Mouse (Mus musculus) lung, embryonic 14.5 days (tissue): ENCODE data around the gene Akap2. TPM values are rescaled to one million over a fixed set of nuclear protein-coding genes. Genes with fewer than 3 reads are reported as not detected.
A peak's percentile ranks its signal among the peaks of the same experiment; 100 is the strongest.

Experiments used
- ATAC-seq: fragments of 200-750 bp; cut with Nextera tagmentation; 2 replicates; pipeline ENCODE4 v1.8.0; 2017; ENCODE audit warnings: mild to moderate bottlenecking, moderate TSS enrichment, moderate library complexity; ENCODE audit not compliant: insufficient read depth
- DNase-seq: peaks from one replicate; pipeline ENCODE4 v3.0.0-alpha.2; 2015
- H3K27ac ChIP-seq: fragments of 300-500 bp; sonication (generic); 2 replicates; pipeline ENCODE4 v1.5.1; 2014; ENCODE audit warnings: low read depth, mild to moderate bottlenecking, moderate library complexity
- H3K27me3 ChIP-seq: fragments of 300-500 bp; sonication (generic); 2 replicates; pipeline ENCODE4 v1.6.1; 2014; ENCODE audit warnings: low read length, control low read depth; ENCODE audit not compliant: insufficient read depth
- H3K36me3 ChIP-seq: fragments of 300-500 bp; sonication (generic); 2 replicates; pipeline ENCODE4 v1.6.1; 2014; ENCODE audit warnings: control low read depth; ENCODE audit not compliant: insufficient read depth
- H3K4me1 ChIP-seq: fragments of 300-500 bp; sonication (generic); 2 replicates; pipeline ENCODE4 v1.6.1; 2014; ENCODE audit warnings: antibody characterized with exemption, control low read depth; ENCODE audit not compliant: insufficient read depth
- H3K4me2 ChIP-seq: fragments of 300-500 bp; sonication (generic); 2 replicates; pipeline ENCODE4 v1.6.1; 2014; ENCODE audit warnings: mild to moderate bottlenecking
- H3K4me3 ChIP-seq: fragments of 300-500 bp; sonication (generic); 2 replicates; pipeline ENCODE4 v1.5.1; 2014; ENCODE audit warnings: low read depth, low read length
- H3K9ac ChIP-seq: fragments of 300-500 bp; sonication (generic); 2 replicates; pipeline ENCODE4 v1.6.1; 2014
- H3K9me3 ChIP-seq: fragments of 300-500 bp; sonication (generic); 2 replicates; pipeline ENCODE4 v1.6.1; 2016; ENCODE audit warnings: low read depth, low read length, control low read depth
- CTCF ChIP-seq: IDR thresholded peaks from 2 replicates; pipeline ENCODE4 v1.5.1; 2016; ENCODE audit warnings: antibody characterized with exemption, low read depth
- WGBS: fragments of 180-500 bp; shearing (Covaris S2); extraction: QIAGEN DNeasy Blood & Tissue Kit; methylation state at CpG from one replicate; pipeline ENCODE4 v1.1.7; 2014; 5-methylcytosine and 5-hydroxymethylcytosine counted together
- polyA plus RNA-seq: library from polyadenylated mRNA; unstranded; fragments of >200 nt; fragmentation: Nextera tagmentation; extraction: Ambion mirVana; gene quantifications from 2 replicates; pipeline ENCODE4 v1.2.1, GENCODE M21; 2014

Gene Akap2
- polyA plus RNA-seq, 1 experiment from 2014 or later = 51.9 TPM

GRCm38 (mm10) chr4:57686736-57687135, 30.7 kb upstream of the Akap2 start:
- WGBS = 55% methylated on average over 3 of the region's 3 CpGs
- peaks cover 19% of the 10 kb centered on the region for H3K36me3 ChIP-seq
- no peak for DNase-seq
- no peak for TF ChIP-seq CTCF
- H3K4me1 ChIP-seq = 0 out of 2 replicates have a peak, but pooled peaks cover 7% of the 10 kb centered on the region
- no peaks in the 10 kb centered on the region for H3K27me3 ChIP-seq
- no peaks in the 10 kb centered on the region for H3K9me3 ChIP-seq
- H3K9ac ChIP-seq = no peak overlapping the region
- no peak overlapping the region for H3K4me3 ChIP-seq
- no peak overlapping the region for H3K27ac ChIP-seq
- ATAC-seq = no peak
- no peak overlapping the region for H3K4me2 ChIP-seq

GRCm38 (mm10) chr4:57687583-57687982, 29.9 kb upstream of the Akap2 start:
- H3K36me3 ChIP-seq = peaks cover 20% of the 10 kb centered on the region

GRCm38 (mm10) chr4:57688131-57688530, 29.3 kb upstream of the Akap2 start:
- no peak overlapping the region for H3K4me3 ChIP-seq
- peaks cover 20% of the 10 kb centered on the region for H3K36me3 ChIP-seq
- ATAC-seq (no peak), DNase-seq (peak; percentile 12)
- H3K27me3 ChIP-seq = no peaks in the 10 kb centered on the region
- no peak for TF ChIP-seq CTCF
- 0 out of 2 replicates have a peak, but pooled peaks cover 7% of the 10 kb centered on the region for H3K4me1 ChIP-seq
- H3K27ac ChIP-seq = no peak overlapping the region
- no peak overlapping the region for H3K4me2 ChIP-seq
- H3K9me3 ChIP-seq = no peaks in the 10 kb centered on the region
- WGBS = 76% methylated on average over 9 of the region's 9 CpGs
- H3K9ac ChIP-seq = no peak overlapping the region

More at GRCm38 (mm10) chr4:57687583-57687982, 29.9 kb upstream of the Akap2 start:
- H3K27ac ChIP-seq = no peak overlapping the region
- no peak for ATAC-seq
- no peak for DNase-seq
- 81% methylated on average over 3 of the region's 3 CpGs for WGBS
- H3K9me3 ChIP-seq = no peaks in the 10 kb centered on the region
- 0 out of 2 replicates have a peak, but pooled peaks cover 7% of the 10 kb centered on the region for H3K4me1 ChIP-seq
- no peaks in the 10 kb centered on the region for H3K27me3 ChIP-seq
- no peak for TF ChIP-seq CTCF
- H3K4me2 ChIP-seq = no peak overlapping the region
- no peak overlapping the region for H3K9ac ChIP-seq
- H3K4me3 ChIP-seq = no peak overlapping the region

DNA sequence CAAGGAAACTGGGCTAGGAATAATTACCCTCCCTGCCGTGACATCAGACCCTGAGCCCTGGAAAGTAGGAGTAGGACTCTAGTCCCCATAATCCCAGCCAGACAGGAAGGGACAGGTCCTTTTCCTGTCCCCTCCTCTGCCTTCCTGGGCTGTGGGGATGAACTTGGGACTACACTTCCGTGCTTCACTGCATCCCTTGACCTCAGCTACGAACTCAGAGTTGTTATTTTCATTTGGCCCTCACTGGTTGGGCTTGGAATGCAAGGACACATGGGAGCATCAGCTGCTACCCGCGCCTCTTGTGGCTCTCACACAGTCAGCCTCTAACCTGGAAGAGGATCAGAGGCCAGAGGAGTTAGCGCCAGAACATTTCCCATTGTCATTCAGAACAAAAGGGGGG, 27.5 kb upstream of the Akap2 start:
- H3K27me3 ChIP-seq = no peaks in the 10 kb centered on the region
- no peaks in the 10 kb centered on the region for H3K9me3 ChIP-seq
- TF ChIP-seq CTCF = no peak
- H3K36me3 ChIP-seq = peaks cover 26% of the 10 kb centered on the region
- no peak overlapping the region for H3K27ac ChIP-seq
- WGBS = 62% methylated on average over 6 of the region's 6 CpGs
- H3K4me3 ChIP-seq = no peak overlapping the region
- H3K4me1 ChIP-seq = no peaks in the 10 kb centered on the region
- H3K4me2 ChIP-seq = no peak overlapping the region
- H3K9ac ChIP-seq = no peak overlapping the region
- no peak for DNase-seq
- no peak for ATAC-seq

DNA sequence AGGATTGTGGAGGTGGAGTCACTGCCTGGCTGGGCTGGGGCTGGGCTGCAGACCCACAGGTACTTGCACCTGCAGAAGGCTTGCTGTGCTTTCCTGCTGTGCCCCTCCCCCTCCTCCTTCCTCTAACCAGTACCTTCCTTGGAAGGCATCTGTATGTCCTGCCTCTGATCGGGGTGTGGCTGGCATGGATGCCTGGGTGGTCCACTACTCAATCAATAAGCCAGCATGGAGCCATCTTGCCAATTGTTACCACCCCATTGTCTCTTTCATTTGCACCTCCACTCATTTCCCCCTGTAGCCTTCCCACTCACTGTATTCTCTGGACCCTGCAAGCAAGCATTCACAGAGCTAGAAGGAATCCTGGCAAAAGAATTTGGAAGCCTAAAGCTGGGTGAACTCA, 26.7 kb upstream of the Akap2 start:
- no peak overlapping the region for H3K9ac ChIP-seq
- no peak overlapping the region for H3K4me2 ChIP-seq
- no peaks in the 10 kb centered on the region for H3K9me3 ChIP-seq
- no peak for DNase-seq
- H3K27me3 ChIP-seq = no peaks in the 10 kb centered on the region
- H3K36me3 ChIP-seq = peaks cover 26% of the 10 kb centered on the region
- WGBS = 77% methylated on average over 1 of the region's 1 CpGs
- no peak overlapping the region for H3K4me3 ChIP-seq
- no peak for TF ChIP-seq CTCF
- ATAC-seq = no peak
- no peaks in the 10 kb centered on the region for H3K4me1 ChIP-seq
- H3K27ac ChIP-seq = no peak overlapping the region

DNA sequence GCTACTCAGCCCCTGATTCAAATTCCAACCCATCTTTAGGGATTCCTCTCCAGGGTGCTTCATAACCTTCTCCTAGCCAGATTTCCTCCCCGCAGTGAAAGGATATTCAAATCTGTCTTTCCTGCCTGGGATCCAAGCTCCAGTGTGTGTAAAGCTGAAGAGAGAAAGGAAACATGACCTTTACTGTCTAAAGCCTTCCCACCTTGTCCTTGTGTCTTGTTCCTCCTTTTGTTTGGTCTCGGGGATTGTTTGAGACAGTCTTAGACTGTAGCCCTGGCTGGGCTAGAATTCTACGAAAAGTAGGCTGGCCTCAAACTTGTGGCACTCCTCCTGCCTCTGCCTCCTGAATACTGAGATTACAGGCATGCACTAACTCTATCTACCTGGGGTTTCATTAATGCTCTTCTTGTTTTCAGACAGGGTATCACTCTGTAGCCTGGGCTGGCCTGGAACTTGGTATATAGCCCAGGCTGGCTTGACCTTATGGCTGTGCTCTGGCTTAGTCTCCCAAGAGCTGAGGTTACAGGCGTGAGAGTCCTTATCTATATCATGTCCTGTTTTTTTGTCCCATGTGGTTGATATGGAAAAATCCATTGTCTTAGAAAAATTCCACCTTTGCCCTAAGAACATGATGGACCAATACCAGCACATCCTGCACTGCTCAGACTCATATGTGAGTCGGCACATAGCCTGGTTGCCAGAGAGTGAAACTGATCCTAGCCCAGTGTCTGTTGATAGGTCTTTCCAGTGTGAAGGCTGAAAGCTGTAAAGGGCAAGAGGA, 22.9 kb upstream of the Akap2 start:
- ATAC-seq = no peak
- no peak overlapping the region for H3K4me3 ChIP-seq
- no peak overlapping the region for H3K4me2 ChIP-seq
- no peak for DNase-seq
- H3K9ac ChIP-seq = no peak overlapping the region
- no peak overlapping the region for H3K27ac ChIP-seq
- peaks cover 23% of the 10 kb centered on the region for H3K36me3 ChIP-seq
- WGBS = 79% methylated on average over 5 of the region's 5 CpGs
- TF ChIP-seq CTCF = no peak
- no peaks in the 10 kb centered on the region for H3K27me3 ChIP-seq
- H3K4me1 ChIP-seq = no peaks in the 10 kb centered on the region
- no peaks in the 10 kb centered on the region for H3K9me3 ChIP-seq

- no peak overlapping the region for H3K4me2 ChIP-seq
- TF ChIP-seq CTCF = no peak
- H3K27me3 ChIP-seq = no peaks in the 10 kb centered on the region
- WGBS = 95% methylated on average over 11 of the region's 11 CpGs
- ATAC-seq (no peak), DNase-seq (no peak)
- no peak overlapping the region for H3K27ac ChIP-seq
- H3K4me1 ChIP-seq = no peaks in the 10 kb centered on the region
- H3K9ac ChIP-seq = no peak overlapping the region
- no peaks in the 10 kb centered on the region for H3K9me3 ChIP-seq
- 0 out of 2 replicates have a peak, but pooled peaks cover 9% of the 10 kb centered on the region for H3K36me3 ChIP-seq
- no peak overlapping the region for H3K4me3 ChIP-seq
Measured at GRCm38 (mm10) chr4:57696955-57697354, 20.5 kb upstream of the Akap2 start.
